Comparison of ENCODE assay signal across 8 mouse cellular contexts in the genomic region with DNA sequence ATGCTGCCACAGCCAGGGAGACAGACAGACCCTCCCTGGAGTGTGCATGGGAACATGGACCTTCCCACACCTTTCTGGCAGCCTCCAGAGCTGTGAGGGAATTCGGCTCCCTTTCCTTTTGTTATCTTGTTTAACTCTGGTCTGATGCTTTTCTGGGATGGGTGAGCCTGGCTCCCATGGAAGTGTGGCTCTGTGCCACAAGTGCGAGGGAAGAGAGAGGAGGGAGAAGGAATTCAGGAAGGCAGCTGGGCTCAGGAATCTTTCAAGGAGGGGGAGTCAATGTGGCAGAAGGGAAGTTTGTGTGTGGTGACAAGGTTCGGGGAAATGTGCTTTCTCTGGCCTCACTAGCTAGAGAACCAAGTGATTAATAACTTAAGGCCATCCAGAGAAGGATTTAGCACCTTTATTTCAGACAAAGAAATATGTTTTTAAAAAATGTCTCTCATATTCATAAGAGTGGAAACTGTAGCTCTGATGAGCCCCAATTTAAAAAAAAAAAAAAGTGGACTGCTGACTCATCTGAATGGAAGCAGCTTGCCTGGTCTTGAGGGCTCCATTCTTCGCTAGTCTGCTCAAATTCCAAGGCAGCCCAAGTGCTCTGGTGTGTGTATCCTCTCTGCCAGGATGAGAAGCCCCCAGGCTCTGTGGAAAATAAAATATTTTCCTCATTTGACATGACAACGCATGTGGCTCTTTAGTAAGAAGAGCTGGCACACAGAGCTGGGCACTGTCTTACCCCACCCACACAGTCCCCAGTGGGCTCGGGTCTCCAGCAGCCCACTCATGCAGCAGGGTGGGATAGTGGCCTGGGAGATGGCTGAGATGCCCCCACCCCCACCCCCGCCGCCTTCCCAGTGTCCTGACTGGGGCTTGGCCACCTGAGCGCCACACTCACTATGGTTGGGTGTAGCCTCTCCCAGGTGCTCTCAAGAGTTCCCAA.
A peak's percentile ranks its signal among the peaks of the same experiment; 100 is the strongest.
DNase-seq lines count a peak whose midpoint lies in the region; TF ChIP-seq lines count a peak whose summit lies in the region.
"Had no signal": no experiment of that assay in that cellular context is flagged by ENCODE, and none has a peak within 500 bp of the region (broad histone marks: within the 10 kb centered on the region; RNA-seq: fewer than 3 reads in every experiment).

No protein-coding gene starts in this region.

- TF ChIP-seq POLR2A in brain, embryonic 14.5 days (IDR thresholded peaks at IDR 0.05; ENCODE audit: borderline replicate concordance, extremely low read depth, insufficient read depth, insufficient read length, poor library complexity, severe bottlenecking) = no peak
- TF ChIP-seq POLR2A in myocyte (IDR thresholded peaks at IDR 0.05; ENCODE audit: insufficient read length, low read depth) = peak; percentile 23
- no peak for TF ChIP-seq POLR2A in cerebellum, adult 2 months (IDR thresholded peaks at IDR 0.05; ENCODE audit: borderline replicate concordance, insufficient read depth, low read length)

- no peaks in the 10 kb centered on the region for H3K27me3 ChIP-seq in myocyte (ENCODE audit: control insufficient read depth, insufficient read depth, insufficient read length)
- no peaks in the 10 kb centered on the region for H3K27me3 ChIP-seq in cerebellum, adult 2 months (ENCODE audit: control insufficient read depth, insufficient read depth, low read length)
- H3K27me3 ChIP-seq: liver, embryonic 15.5 days had no signal

- H3K36me3 ChIP-seq in myocyte (ENCODE audit: control insufficient read depth, insufficient read depth) = no peaks in the 10 kb centered on the region
- H3K36me3 ChIP-seq: liver, embryonic 15.5 days had no signal

- WGBS in cerebellum, adult 2 months = 46% methylated on average over 9 of the region's 9 CpGs

- no peak overlapping the region for H3ac ChIP-seq in myocyte (ENCODE audit: control insufficient read depth, insufficient read length)

- TF ChIP-seq CTCF in brain, embryonic 14.5 days (IDR thresholded peaks at IDR 0.05; ENCODE audit: borderline replicate concordance, extremely low read depth, insufficient read depth, insufficient read length) = no peak
- TF ChIP-seq CTCF in cerebellum, adult 2 months (IDR thresholded peaks at IDR 0.05; ENCODE audit: borderline replicate concordance, insufficient read depth, low read depth, low read length) = no peak

- no peak overlapping the region for H3K4me3 ChIP-seq in myocyte
- no peak overlapping the region for H3K4me3 ChIP-seq in cerebellum, adult 2 months (replicated peaks; ENCODE audit: insufficient read depth, low read depth, low read length)
- H3K4me3 ChIP-seq: liver, embryonic 15.5 days had no signal

- H3K27ac ChIP-seq in cerebellum, adult 2 months (ENCODE audit: insufficient read depth, low read length) = no peak overlapping the region
- H3K27ac ChIP-seq: liver, embryonic 15.5 days had no signal

- DNase-seq in layer of hippocampus, adult 18-20 months (ENCODE audit: low spot score in 2 of 2) = peak; percentile 35 to 45
- DNase-seq in layer of hippocampus, postnatal 25 days (ENCODE audit: extremely low spot score in 1 of 2, low spot score in 1 of 2) = no peak
- peak; percentile 87 for DNase-seq in brain, embryonic 14.5 days (ENCODE audit: low read depth)
- DNase-seq in frontal cortex, postnatal 25 days (ENCODE audit: low spot score in 2 of 2) = peak; percentile 25 to 34
- no peak for DNase-seq in spleen, postnatal 4 days (ENCODE audit: low spot score in 2 of 2)
- DNase-seq in cerebellum, adult 2 months = no peak

- H3K4me1 ChIP-seq in cerebellum, adult 2 months (ENCODE audit: control insufficient read depth, insufficient read depth, low read length) = no peaks in the 10 kb centered on the region
- H3K4me1 ChIP-seq: liver, embryonic 15.5 days had no signal

- no peaks in the 10 kb centered on the region for H3K79me2 ChIP-seq in myocyte (ENCODE audit: control insufficient read depth, insufficient read depth)

- H3K4me2 ChIP-seq in myocyte (ENCODE audit: low read depth) = peak overlapping the region; percentile 71
- H3K4me2 ChIP-seq: liver, embryonic 15.5 days had no signal

TF ChIP-seq in myocyte, 11 proteins besides CTCF, POLR2A, EP300 and RAD21:
- TF ChIP-seq MYOG (IDR thresholded peaks at IDR 0.05; ENCODE audit: control insufficient read depth in 1 of 3, insufficient read depth in 1 of 3, insufficient read length in 2 of 3, low read depth in 2 of 3) (peak in 2 of 3 experiments; percentile 40 to 86), SRF (IDR thresholded peaks at IDR 0.05; ENCODE audit: control insufficient read depth, insufficient read length, low read depth) (no peak), MYOD1 (IDR thresholded peaks at IDR 0.05; ENCODE audit: control insufficient read depth in 1 of 3, insufficient read length in 2 of 3, low read depth in 2 of 3) (peak in 2 of 3 experiments; percentile 69 to 81)

Comparison
In these comparisons a context has a peak if more than half of its experiments do, and no peak if none do; other contexts are left out.
1. DNase-seq: peak in layer of hippocampus, adult 18-20 months (2 of 2), brain, embryonic 14.5 days (single experiment) and frontal cortex, postnatal 25 days (2 of 2); none in layer of hippocampus, postnatal 25 days (0 of 2), spleen, postnatal 4 days (0 of 2) and cerebellum, adult 2 months (0 of 2).